In the genomic region with DNA sequence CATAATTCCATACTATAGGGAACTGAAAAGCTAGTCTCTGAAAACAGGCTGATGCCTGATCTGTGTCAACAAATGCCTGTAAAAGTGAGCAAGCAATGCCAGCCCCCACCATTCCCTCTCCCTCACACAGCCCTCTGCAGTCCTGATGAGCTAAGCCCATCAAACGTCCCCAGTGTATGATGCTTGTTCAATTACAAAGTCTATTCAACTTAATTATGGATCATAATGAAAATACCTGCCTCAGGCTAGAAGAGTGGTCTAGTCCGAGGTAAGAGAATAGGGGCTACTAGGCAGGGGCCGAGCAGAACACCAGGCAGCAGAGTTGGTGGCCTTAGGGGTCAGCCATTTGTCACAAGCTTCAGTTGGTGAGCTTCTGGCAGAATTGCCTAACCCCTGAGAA, we compare ENCODE assay signal across 21 mouse cellular contexts.
DNase-seq lines count a peak whose midpoint lies in the region; ATAC-seq lines count a peak whose summit lies in the region.
"Had no signal": no experiment of that assay in that cellular context is flagged by ENCODE, and none has a peak within 500 bp of the region (broad histone marks: within the 10 kb centered on the region; RNA-seq: fewer than 3 reads in every experiment).

No protein-coding gene starts in this region.

- H3K9me3 ChIP-seq in kidney, embryonic 14.5 days (ENCODE audit: control insufficient read depth, low read length), result no peaks in the 10 kb centered on the region
- H3K9me3 ChIP-seq in hindbrain, embryonic 14.5 days (ENCODE audit: control insufficient read depth, low read length), result no peaks in the 10 kb centered on the region
- H3K9me3 ChIP-seq in midbrain, embryonic 14.5 days (ENCODE audit: control insufficient read depth, low read length), result no peaks in the 10 kb centered on the region
- H3K9me3 ChIP-seq: heart, embryonic 13.5 days; intestine, embryonic 15.5 days; kidney, embryonic 15.5 days; limb, embryonic 13.5 days; liver, embryonic 13.5 days; lung, embryonic 15.5 days had no signal

- no peak overlapping the region for H3K4me3 ChIP-seq in kidney, embryonic 14.5 days (ENCODE audit: low read length)
- no peak overlapping the region for H3K4me3 ChIP-seq in hindbrain, embryonic 14.5 days (replicated peaks; ENCODE audit: low read length)
- H3K4me3 ChIP-seq in midbrain, embryonic 14.5 days (replicated peaks; ENCODE audit: low read depth, low read length), result no peak overlapping the region
- H3K4me3 ChIP-seq: heart, embryonic 13.5 days; intestine, embryonic 15.5 days; kidney, embryonic 15.5 days; limb, embryonic 13.5 days; liver, embryonic 13.5 days; lung, embryonic 15.5 days had no signal

- H3K36me3 ChIP-seq in kidney, embryonic 14.5 days (ENCODE audit: control insufficient read depth, insufficient read depth, low read length), result no peaks in the 10 kb centered on the region
- H3K36me3 ChIP-seq in hindbrain, embryonic 14.5 days (replicated peaks; ENCODE audit: control insufficient read depth, insufficient read depth), result no peaks in the 10 kb centered on the region
- H3K36me3 ChIP-seq in midbrain, embryonic 14.5 days (ENCODE audit: control insufficient read depth, insufficient read depth, low read length), result no peaks in the 10 kb centered on the region
- H3K36me3 ChIP-seq: heart, embryonic 13.5 days; intestine, embryonic 15.5 days; kidney, embryonic 15.5 days; limb, embryonic 13.5 days; liver, embryonic 13.5 days; lung, embryonic 15.5 days had no signal

- peak; percentile 39; the same call in 1 of the 2 replicates for ATAC-seq in kidney, embryonic 14.5 days (ENCODE audit: low FRiP score, low TSS enrichment)
- ATAC-seq in hindbrain, embryonic 14.5 days (ENCODE audit: low FRiP score), result peak; percentile 70
- 0 out of 2 replicates have a peak, but pooled peaks have one; percentile 36 for ATAC-seq in midbrain, embryonic 14.5 days (ENCODE audit: low FRiP score, low TSS enrichment)
- ATAC-seq: forebrain, embryonic 14.5 days; intestine, embryonic 15.5 days had no signal

- no peak overlapping the region for H3K27ac ChIP-seq in kidney, embryonic 14.5 days (ENCODE audit: low read depth, low read length)
- H3K27ac ChIP-seq in hindbrain, embryonic 14.5 days, result no peak overlapping the region
- no peak overlapping the region for H3K27ac ChIP-seq in midbrain, embryonic 14.5 days (replicated peaks; ENCODE audit: low read depth, low read length)
- H3K27ac ChIP-seq: heart, embryonic 13.5 days; intestine, embryonic 15.5 days; kidney, embryonic 15.5 days; limb, embryonic 13.5 days; liver, embryonic 13.5 days; lung, embryonic 15.5 days; macrophage had no signal

- no peak for DNase-seq in kidney, postnatal 36 days
- no peak for DNase-seq in hindbrain, embryonic 14.5 days (ENCODE audit: low spot score)
- DNase-seq in midbrain, embryonic 14.5 days, result no peak
- peak; percentile 34 for DNase-seq in retina, postnatal 1 day
- no peak for DNase-seq in urinary bladder, adult 18-20 months (ENCODE audit: low spot score in 2 of 2)
- no peak for DNase-seq in ovary, adult 18-20 months (ENCODE audit: low spot score)
- DNase-seq: adrenal gland, postnatal 36 days; cerebellum, adult 8-10 months; gastrocnemius, postnatal 10 days; heart, adult 18-20 months; layer of hippocampus, postnatal 36 days; liver, embryonic 13.5 days; thymus, adult 2 months had no signal

- H3K9ac ChIP-seq in kidney, embryonic 14.5 days (ENCODE audit: low read depth, low read length), result no peak overlapping the region
- H3K9ac ChIP-seq in hindbrain, embryonic 14.5 days, result no peak overlapping the region
- H3K9ac ChIP-seq in midbrain, embryonic 14.5 days (replicated peaks; ENCODE audit: low read length), result no peak overlapping the region
- H3K9ac ChIP-seq: heart, embryonic 13.5 days; intestine, embryonic 15.5 days; kidney, embryonic 15.5 days; limb, embryonic 13.5 days; liver, embryonic 13.5 days; lung, embryonic 15.5 days had no signal

- H3K4me2 ChIP-seq in kidney, embryonic 14.5 days (replicated peaks; ENCODE audit: low read depth, low read length), result no peak overlapping the region
- H3K4me2 ChIP-seq in hindbrain, embryonic 14.5 days (replicated peaks), result no peak overlapping the region
- no peak overlapping the region for H3K4me2 ChIP-seq in midbrain, embryonic 14.5 days (ENCODE audit: low read length)
- H3K4me2 ChIP-seq: heart, embryonic 13.5 days; intestine, embryonic 15.5 days; kidney, embryonic 15.5 days; limb, embryonic 13.5 days; liver, embryonic 13.5 days; lung, embryonic 15.5 days had no signal

- WGBS in kidney, embryonic 14.5 days, result 46% methylated on average over 3 of the region's 3 CpGs
- WGBS in hindbrain, embryonic 14.5 days, result 37% methylated on average over 3 of the region's 3 CpGs
- 41% methylated on average over 3 of the region's 3 CpGs for WGBS in midbrain, embryonic 14.5 days

- H3K27me3 ChIP-seq in kidney, embryonic 14.5 days (ENCODE audit: control insufficient read depth, insufficient read depth, low read length), result no peaks in the 10 kb centered on the region
- H3K27me3 ChIP-seq in hindbrain, embryonic 14.5 days (ENCODE audit: control insufficient read depth, insufficient read depth, low read length), result no peaks in the 10 kb centered on the region
- H3K27me3 ChIP-seq in midbrain, embryonic 14.5 days (ENCODE audit: control insufficient read depth, insufficient read depth, low read length), result no peaks in the 10 kb centered on the region
- H3K27me3 ChIP-seq: heart, embryonic 13.5 days; intestine, embryonic 15.5 days; kidney, embryonic 15.5 days; limb, embryonic 13.5 days; liver, embryonic 13.5 days; lung, embryonic 15.5 days had no signal

- H3K4me1 ChIP-seq in kidney, embryonic 14.5 days (ENCODE audit: control insufficient read depth, insufficient read depth, low read length), result no peaks in the 10 kb centered on the region
- no peaks in the 10 kb centered on the region for H3K4me1 ChIP-seq in hindbrain, embryonic 14.5 days (replicated peaks; ENCODE audit: control insufficient read depth, insufficient read depth, low read length)
- no peaks in the 10 kb centered on the region for H3K4me1 ChIP-seq in midbrain, embryonic 14.5 days (ENCODE audit: control insufficient read depth, insufficient read depth, low read length)
- H3K4me1 ChIP-seq: heart, embryonic 13.5 days; intestine, embryonic 15.5 days; kidney, embryonic 15.5 days; limb, embryonic 13.5 days; liver, embryonic 13.5 days; lung, embryonic 15.5 days had no signal
